Mouse (Mus musculus): ENCODE data around the gene Mrgprd.

DNA sequence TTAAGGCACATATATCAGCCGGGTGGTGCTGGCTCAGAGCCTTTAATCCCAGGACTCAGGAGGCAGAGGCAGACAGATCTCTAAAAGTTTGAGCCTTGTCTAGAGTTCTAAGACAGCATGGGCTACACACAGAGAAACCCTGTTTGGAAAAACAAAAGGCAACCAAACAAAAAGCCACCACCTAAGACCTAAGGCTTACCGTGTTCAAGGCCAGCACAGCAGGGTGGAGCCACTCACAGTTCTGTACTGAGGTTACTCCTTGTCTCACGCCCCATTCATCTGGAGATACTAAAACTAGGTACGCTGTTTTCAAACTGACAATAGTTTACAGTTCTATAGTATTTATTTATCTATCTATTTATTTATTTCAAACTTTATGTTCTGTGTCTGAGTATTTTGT is 29.2 kb upstream of the Mrgprd start:
- TF ChIP-seq CTCF (conservative IDR thresholded peaks at IDR 0.05 in 1 of 2, IDR thresholded peaks at IDR 0.05 in 1 of 2; ENCODE audit: low read depth in 2 of 2, low read length in 2 of 2) (no peak), NRF1 (IDR thresholded peaks at IDR 0.05; ENCODE audit: low read depth, low read length) (no peak), EP300 (IDR thresholded peaks at IDR 0.05; ENCODE audit: low read length) (no peak), TCF12 (IDR thresholded peaks at IDR 0.05; ENCODE audit: low read depth, low read length) (no peak), RCOR1 (conservative IDR thresholded peaks at IDR 0.05; ENCODE audit: low read depth, low read length) (no peak), JUND (conservative IDR thresholded peaks at IDR 0.05; ENCODE audit: low read depth, low read length) (no peak), MAFK (IDR thresholded peaks at IDR 0.05; ENCODE audit: insufficient replicate concordance, low read length) (no peak), E2F4 (IDR thresholded peaks at IDR 0.05; ENCODE audit: insufficient replicate concordance, low read depth, low read length) (no peak), POLR2A (IDR thresholded peaks at IDR 0.05; ENCODE audit: low read depth, low read length) (no peak)
